In the genomic region with DNA sequence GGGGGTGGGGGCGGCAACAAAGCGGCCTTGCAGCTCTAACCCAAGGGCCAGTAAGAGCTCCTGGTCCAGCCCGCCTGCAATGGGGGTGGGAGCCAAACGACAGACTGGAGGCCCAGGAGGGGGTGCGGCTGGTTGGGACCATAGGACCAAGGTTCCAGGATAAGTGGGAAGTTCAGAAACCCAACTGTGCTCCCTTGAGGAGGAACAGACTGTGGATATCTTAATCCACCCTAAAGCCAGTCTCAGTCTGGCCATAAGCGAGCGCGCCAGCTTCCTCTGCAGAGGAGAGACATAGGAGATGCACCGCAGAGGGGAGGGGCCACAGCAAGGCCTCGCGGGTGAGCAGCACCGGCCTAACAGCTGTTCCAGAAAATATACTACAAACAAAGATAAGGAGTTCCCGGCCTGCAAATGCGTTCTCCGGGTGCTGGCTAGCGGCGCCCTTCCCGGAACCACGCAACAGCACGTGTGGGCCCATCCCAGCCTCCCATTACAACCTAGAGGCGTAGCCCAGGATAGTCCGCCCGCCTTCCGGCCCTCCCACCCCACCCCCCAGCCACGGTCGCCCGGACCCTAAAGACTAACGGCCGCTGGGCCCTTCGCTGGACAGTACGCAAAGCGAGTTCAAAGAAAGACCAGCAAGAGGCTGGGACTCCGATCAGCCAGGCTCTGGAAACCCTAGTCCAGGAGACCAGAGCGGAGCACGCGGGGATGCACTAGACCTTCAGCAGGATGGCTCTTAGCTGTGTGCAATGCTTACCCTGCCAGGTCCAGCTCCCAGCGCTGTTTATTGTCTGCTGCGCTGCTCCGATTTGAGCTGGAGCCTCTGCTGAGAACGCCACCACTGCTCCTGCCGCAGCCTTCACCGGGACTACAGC, we compare ENCODE assay signal across 8 mouse cellular contexts. TPM values are rescaled to one million over a fixed set of nuclear protein-coding genes. Genes with fewer than 3 reads are reported as not detected.
A peak's percentile ranks its signal among the peaks of the same experiment; 100 is the strongest.
DNase-seq lines count a peak whose midpoint lies in the region; ATAC-seq lines count a peak whose summit lies in the region.

No protein-coding gene starts in this region.

- no peaks in the 10 kb centered on the region for H3K36me3 ChIP-seq in forebrain, embryonic 14.5 days (ENCODE audit: control insufficient read depth, insufficient read depth, low read length)

- peak overlapping the region; percentile 76 for H3K27ac ChIP-seq in forebrain, embryonic 14.5 days (ENCODE audit: low read depth, low read length)

- peak overlapping the region; percentile 50 for H3K4me3 ChIP-seq in forebrain, embryonic 14.5 days (ENCODE audit: low read depth, low read length)

- 30% methylated on average over 42 of the region's 42 CpGs for WGBS in forebrain, embryonic 14.5 days

- ATAC-seq in forebrain, embryonic 14.5 days = peak; percentile 81

- DNase-seq in MEL-GATA-1-ER (ENCODE audit: extremely low read depth, low read depth) = peak; percentile 86
- DNase-seq in c-Kit-positive CD71-positive TER-119-negative erythroid progenitor cells, embryonic 14.5 days (ENCODE audit: low read depth) = peak; percentile 34
- peak; percentile 51 for DNase-seq in forebrain, embryonic 14.5 days (ENCODE audit: low spot score)
- DNase-seq in heart, postnatal 4 days = peak; percentile 51
- DNase-seq in layer of hippocampus, adult 9-11 months = peak; percentile 25
- peak; percentile 54 for DNase-seq in lung, postnatal 10 days
- DNase-seq in right cerebral cortex, adult 18-20 months = peak; percentile 28
- peak; percentile 38 to 61 for DNase-seq in urinary bladder, postnatal 4 days (ENCODE audit: low spot score in 2 of 2)

- peak overlapping the region; percentile 57 for H3K4me2 ChIP-seq in forebrain, embryonic 14.5 days (ENCODE audit: low read length)

- H3K27me3 ChIP-seq in forebrain, embryonic 14.5 days (replicated peaks; ENCODE audit: control insufficient read depth, insufficient read depth, low read length) = no peaks in the 10 kb centered on the region

- no peaks in the 10 kb centered on the region for H3K9me3 ChIP-seq in forebrain, embryonic 14.5 days (replicated peaks; ENCODE audit: control insufficient read depth, low read length)

- peak overlapping the region; percentile 70 for H3K9ac ChIP-seq in forebrain, embryonic 14.5 days (ENCODE audit: low read length)

- H3K4me1 ChIP-seq in forebrain, embryonic 14.5 days (ENCODE audit: control insufficient read depth, insufficient read depth, low read length) = 0 out of 2 replicates have a peak, but pooled peaks cover 4% of the 10 kb centered on the region

RNA-seq across cellular contexts. Expression of gene Amer1, which starts 0.5 kb away (rescaled TPM):
- polyA plus RNA-seq in forebrain, embryonic 14.5 days (2014; fragmentation: Nextera tagmentation; extraction: Ambion mirVana) = 6.9 and 9.4 TPM in 2 replicates
- 10 to 100 TPM in 1 of 2 experiments, 1 to 10 TPM in 1; 9.7 to 10.2 TPM for total RNA-seq in heart, postnatal 4 days (2021)

Comparison
In these comparisons a context has a peak if more than half of its experiments do, and no peak if none do; other contexts are left out.
1. Peak in every context shown above with its lines: DNase-seq, ATAC-seq, H3K4me3 ChIP-seq and H3K27ac ChIP-seq.
2. DNase-seq: peak in every context shown above with its lines; median percentile 86 in MEL-GATA-1-ER; 54 in lung, postnatal 10 days; 51 in forebrain, embryonic 14.5 days; 51 in heart, postnatal 4 days; 50 in urinary bladder, postnatal 4 days; 34 in c-Kit-positive CD71-positive TER-119-negative erythroid progenitor cells, embryonic 14.5 days; 28 in right cerebral cortex, adult 18-20 months; 25 in layer of hippocampus, adult 9-11 months.